Mouse (Mus musculus) limb, embryonic 10.5 days (tissue): ENCODE measurements at regions not wholly inside any gene's neighbourhood (a gene's known extent, or its start where the extent isn't known, plus 50 kb on each side); places are given as distances from the start of the nearest gene placed in this dataset.
A peak's percentile ranks its signal among the peaks of the same experiment; 100 is the strongest.

Experiments
- DNase-seq: peaks from one replicate; pipeline ENCODE4 v3.0.0-alpha.2; 2017; ENCODE audit warnings: low spot score
- H3K27ac ChIP-seq: fragments of 300-500 bp; sonication (generic); 2 replicates; pipeline ENCODE4 v1.5.1; 2016; ENCODE audit warnings: mild to moderate bottlenecking
- H3K27me3 ChIP-seq: fragments of 300-500 bp; sonication (generic); 2 replicates; pipeline ENCODE4 v1.6.1; 2016; ENCODE audit warnings: low read depth, mild to moderate bottlenecking; ENCODE audit not compliant: poor library complexity, severe bottlenecking
- H3K36me3 ChIP-seq: fragments of 300-500 bp; sonication (generic); 2 replicates; pipeline ENCODE4 v1.6.1; 2016; ENCODE audit warnings: mild to moderate bottlenecking, moderate library complexity
- H3K4me1 ChIP-seq: fragments of 300-500 bp; sonication (generic); 2 replicates; pipeline ENCODE4 v1.6.1; 2016
- H3K4me3 ChIP-seq: fragments of 300-500 bp; sonication (generic); 2 replicates; pipeline ENCODE4 v1.5.1; 2016; ENCODE audit warnings: mild to moderate bottlenecking, moderate library complexity
- H3K9me3 ChIP-seq: fragments of 300-500 bp; sonication (generic); replicated peaks from 2 replicates; pipeline ENCODE4 v1.6.1; 2016; ENCODE audit warnings: mild to moderate bottlenecking
- WGBS: fragments of 180-500 bp; shearing (Covaris S2); methylation state at CpG from one replicate; pipeline ENCODE4 v1.1.7; 2016; 5-methylcytosine and 5-hydroxymethylcytosine counted together

DNA sequence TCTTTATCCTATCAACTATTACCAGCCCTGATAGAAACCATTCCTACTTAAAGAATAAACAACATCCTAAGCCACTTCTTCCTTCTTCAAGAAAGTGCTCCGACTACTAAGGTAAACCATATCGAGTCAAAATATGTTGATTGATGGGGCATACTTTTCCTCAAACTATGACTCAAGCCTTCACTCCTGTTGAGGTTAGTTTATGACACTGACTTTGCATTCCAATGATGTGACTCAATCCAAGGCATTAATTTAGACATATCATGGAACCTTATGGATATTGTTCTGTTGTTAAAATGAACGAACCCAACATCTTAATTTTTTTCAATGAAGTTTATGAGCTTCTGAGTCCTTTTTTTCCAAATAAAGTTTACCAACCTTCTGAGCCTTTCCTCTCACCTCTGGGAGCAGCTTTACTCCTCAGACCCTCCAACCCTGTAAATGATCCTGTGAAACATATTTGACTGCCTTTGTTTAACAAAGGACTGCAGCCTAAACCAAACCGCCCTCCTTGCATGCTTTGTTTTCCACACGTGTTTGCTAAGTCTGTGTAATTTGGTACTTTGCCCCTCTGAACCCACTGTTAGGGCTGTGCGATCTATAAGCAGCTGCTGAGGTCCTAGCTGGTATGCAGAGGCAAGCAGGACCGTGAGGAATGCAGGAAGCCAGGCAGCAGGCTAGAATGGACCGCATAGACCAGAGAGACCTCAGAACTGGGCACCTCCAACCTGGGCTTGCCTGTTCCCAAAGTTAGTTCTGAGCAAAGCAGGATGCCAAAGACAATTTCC is 136.1 kb upstream of the Frg1 start:
- Histone ChIP-seq H3K4me3 (no peak overlapping the region), H3K27ac (peak overlapping the region; percentile 77), H3K4me1 (peaks cover 48% of the 10 kb centered on the region), H3K36me3 (no peaks in the 10 kb centered on the region), H3K9me3 (no peaks in the 10 kb centered on the region), H3K27me3 (no peaks in the 10 kb centered on the region)
- peak; percentile 38 for DNase-seq
- WGBS = 78% methylated on average over 8 of the region's 8 CpGs

DNA sequence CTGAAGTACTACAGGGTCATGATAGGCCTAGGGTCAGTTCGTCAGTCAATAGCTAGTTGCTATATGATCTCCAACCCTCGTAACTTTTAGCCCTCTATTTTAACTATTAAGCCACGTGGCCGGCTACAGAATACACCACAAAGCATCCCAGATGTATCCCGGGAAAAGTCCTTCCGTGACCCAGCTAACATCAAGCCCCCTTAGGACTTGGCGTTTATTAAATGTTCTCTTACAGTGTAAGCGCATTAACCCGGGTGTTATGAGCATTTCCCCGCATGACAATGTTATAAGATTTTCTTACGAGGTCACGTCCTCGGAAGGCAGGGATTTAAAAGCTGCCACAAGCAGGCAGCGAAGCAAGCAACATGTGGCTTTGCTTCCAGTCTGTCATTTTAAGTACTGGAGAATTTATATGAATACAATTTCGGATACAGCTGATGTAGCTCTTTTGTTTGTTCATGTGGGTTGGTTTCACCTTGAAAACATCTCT is 135.1 kb upstream of the Frg1 start:
- peak overlapping the region; percentile 77 for H3K27ac ChIP-seq
- DNase-seq = peak; percentile 45
- H3K27me3 ChIP-seq = no peaks in the 10 kb centered on the region
- no peaks in the 10 kb centered on the region for H3K9me3 ChIP-seq
- H3K4me3 ChIP-seq = no peak overlapping the region
- 48% methylated on average over 15 of the region's 15 CpGs for WGBS
- no peaks in the 10 kb centered on the region for H3K36me3 ChIP-seq
- H3K4me1 ChIP-seq = peaks cover 56% of the 10 kb centered on the region

DNA sequence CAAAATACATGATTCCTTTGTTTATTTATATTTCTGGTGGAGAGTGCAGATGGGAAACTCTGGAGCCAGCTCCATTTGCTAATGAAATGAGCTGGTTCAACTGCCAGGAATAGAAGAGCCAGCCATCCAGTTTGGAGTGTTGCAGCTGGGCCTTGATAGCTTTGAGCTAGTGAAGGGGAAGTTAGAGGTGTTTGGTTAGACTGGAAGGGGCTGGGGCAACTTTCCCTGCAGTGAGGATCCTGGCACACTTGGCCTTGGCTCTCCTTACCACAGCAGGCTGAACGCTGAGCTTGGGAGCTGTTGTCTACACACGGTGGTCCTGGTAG is 133.2 kb upstream of the Frg1 start:
- H3K9me3 ChIP-seq = no peaks in the 10 kb centered on the region
- H3K36me3 ChIP-seq = no peaks in the 10 kb centered on the region
- peak overlapping the region; percentile 86 for H3K27ac ChIP-seq
- no peaks in the 10 kb centered on the region for H3K27me3 ChIP-seq
- no peak for DNase-seq
- H3K4me1 ChIP-seq = peaks cover 61% of the 10 kb centered on the region
- no peak overlapping the region for H3K4me3 ChIP-seq
- WGBS = 82% methylated on average over 2 of the region's 2 CpGs

DNA sequence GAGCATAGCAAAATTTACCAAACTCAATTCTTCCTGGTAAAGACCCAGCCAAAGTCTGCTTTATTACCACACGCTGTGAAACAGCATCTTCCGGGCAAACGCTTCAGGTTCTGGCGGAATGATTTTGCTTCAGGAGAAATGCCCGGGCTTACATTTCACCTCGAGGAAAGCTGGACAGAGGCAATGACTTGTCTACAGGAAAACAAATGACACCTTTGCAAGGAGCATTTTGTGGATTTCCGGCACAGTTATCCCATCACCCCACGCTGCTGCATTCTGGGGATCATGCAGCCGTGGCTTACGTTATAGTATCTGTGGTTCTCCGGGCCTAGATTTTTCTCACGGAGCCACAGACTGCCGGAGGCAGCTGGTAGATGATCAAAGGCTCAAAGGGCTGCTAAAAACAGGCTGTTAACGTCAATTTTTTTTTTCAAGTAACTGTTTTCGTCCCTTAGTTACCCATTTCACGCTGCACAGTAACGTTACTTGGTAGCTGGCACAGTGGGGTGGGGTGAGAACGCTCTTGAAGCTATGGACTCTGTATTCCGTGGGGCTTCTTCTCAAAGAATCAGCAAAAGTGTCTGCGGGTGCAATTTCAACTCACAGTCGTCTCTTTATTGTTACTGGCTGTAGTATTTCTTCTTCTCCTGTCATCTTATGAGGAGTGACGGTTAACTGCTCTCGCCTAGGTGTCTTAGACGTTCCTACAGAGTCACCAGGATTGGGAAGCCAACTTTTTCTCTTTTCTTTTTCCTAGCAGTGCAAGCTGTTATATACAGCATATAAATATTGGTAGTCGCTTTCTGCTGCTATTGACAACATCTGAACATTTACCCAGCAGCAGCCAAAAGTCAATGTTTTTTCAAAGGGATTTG is 132.6 kb upstream of the Frg1 start:
- DNase-seq = peak; percentile 51
- no peaks in the 10 kb centered on the region for H3K27me3 ChIP-seq
- no peak overlapping the region for H3K4me3 ChIP-seq
- H3K4me1 ChIP-seq = peaks cover 61% of the 10 kb centered on the region
- H3K27ac ChIP-seq = peak overlapping the region; percentile 86
- H3K36me3 ChIP-seq = no peaks in the 10 kb centered on the region
- WGBS = 51% methylated on average over 25 of the region's 25 CpGs
- H3K9me3 ChIP-seq = no peaks in the 10 kb centered on the region

GRCm38 (mm10) chr8:41547730-41548368 is 131.0 kb upstream of the Frg1 start:
- H3K27ac ChIP-seq = peak overlapping the region; percentile 74
- WGBS = 53% methylated on average over 7 of the region's 7 CpGs
- no peaks in the 10 kb centered on the region for H3K36me3 ChIP-seq
- no peaks in the 10 kb centered on the region for H3K9me3 ChIP-seq
- DNase-seq = no peak
- no peak overlapping the region for H3K4me3 ChIP-seq
- peaks cover 56% of the 10 kb centered on the region for H3K4me1 ChIP-seq
- H3K27me3 ChIP-seq = no peaks in the 10 kb centered on the region

DNA sequence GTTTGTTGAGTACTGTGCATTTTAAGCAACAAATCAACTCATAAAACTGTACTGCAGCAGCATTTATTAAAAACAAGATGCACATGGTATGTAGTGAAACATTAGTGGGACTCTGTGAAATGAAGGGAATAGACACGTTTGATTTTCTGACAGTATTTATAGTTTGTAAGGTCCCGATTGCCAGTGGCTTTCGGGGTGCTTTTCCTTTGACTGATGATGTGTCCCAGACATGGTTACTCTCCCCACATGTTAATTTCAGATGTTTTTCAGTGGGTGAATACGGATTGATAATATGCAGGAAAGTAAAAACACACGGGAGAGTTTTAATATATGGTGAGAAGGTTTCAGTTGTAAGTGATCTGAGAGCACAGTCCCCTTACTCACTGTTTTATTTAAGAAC is 115.3 kb upstream of the Frg1 start:
- peaks cover 21% of the 10 kb centered on the region for H3K4me1 ChIP-seq
- DNase-seq = no peak
- H3K36me3 ChIP-seq = no peaks in the 10 kb centered on the region
- H3K9me3 ChIP-seq = no peaks in the 10 kb centered on the region
- H3K4me3 ChIP-seq = no peak overlapping the region
- WGBS = 62% methylated on average over 5 of the region's 5 CpGs
- no peak overlapping the region for H3K27ac ChIP-seq
- H3K27me3 ChIP-seq = no peaks in the 10 kb centered on the region

- Histone ChIP-seq H3K36me3 (no peaks in the 10 kb centered on the region), H3K9me3 (no peaks in the 10 kb centered on the region), H3K4me1 (peaks cover 32% of the 10 kb centered on the region), H3K4me3 (no peak overlapping the region), H3K27me3 (no peaks in the 10 kb centered on the region), H3K27ac (peak overlapping the region; percentile 70)
- 88% methylated on average over 8 of the region's 8 CpGs for WGBS
- no peak for DNase-seq
Observed at GRCm38 (mm10) chr8:41529581-41529980, 112.7 kb upstream of the Frg1 start.

DNA sequence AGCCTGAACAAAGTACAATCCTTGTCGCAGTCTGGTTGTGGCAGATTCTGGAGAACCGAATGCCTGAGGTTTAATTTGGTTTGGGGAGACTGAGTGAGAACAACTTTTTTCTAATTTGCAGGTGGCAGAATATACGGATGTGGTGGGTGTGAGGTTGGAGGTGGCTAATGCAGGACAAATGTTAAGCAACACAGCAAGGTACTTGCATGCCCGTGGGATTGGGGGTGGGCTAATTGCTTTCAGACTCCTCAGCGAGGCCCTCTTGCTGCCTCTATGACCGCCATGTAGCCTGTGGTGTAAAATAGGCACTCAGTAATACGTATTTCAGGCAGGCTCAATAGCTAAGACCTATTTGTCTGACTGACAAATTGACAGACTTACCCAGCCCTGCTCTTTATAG is 109.4 kb upstream of the Frg1 start:
- Histone ChIP-seq H3K9me3 (no peaks in the 10 kb centered on the region), H3K4me1 (peaks cover 27% of the 10 kb centered on the region), H3K4me3 (no peak overlapping the region), H3K27me3 (no peaks in the 10 kb centered on the region), H3K27ac (peak overlapping the region; percentile 79), H3K36me3 (no peaks in the 10 kb centered on the region)
- DNase-seq = no peak
- WGBS = 40% methylated on average over 7 of the region's 7 CpGs

DNA sequence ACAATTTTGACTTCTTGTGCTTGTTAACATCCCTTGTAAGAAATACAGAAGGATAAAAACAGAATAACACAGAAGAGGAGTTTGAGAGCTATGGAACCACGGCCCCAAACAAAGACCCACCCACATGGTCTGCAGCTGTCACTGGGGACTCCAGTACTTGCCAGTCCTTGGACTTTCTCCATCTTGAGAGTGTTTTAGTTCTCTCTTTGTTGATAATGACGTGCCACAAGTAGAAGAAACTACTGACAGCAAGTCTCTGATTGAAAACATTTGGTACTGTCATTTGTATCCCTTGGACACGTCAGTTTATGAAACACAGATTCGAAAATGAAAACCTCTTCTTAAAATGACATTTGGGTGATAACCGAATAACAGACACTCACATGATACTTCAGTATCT is 68.3 kb upstream of the Frg1 start:
- no peaks in the 10 kb centered on the region for H3K36me3 ChIP-seq
- H3K27ac ChIP-seq = no peak overlapping the region
- no peaks in the 10 kb centered on the region for H3K9me3 ChIP-seq
- H3K27me3 ChIP-seq = no peaks in the 10 kb centered on the region
- no peak for DNase-seq
- 0 out of 2 replicates have a peak, but pooled peaks cover 6% of the 10 kb centered on the region for H3K4me1 ChIP-seq
- 86% methylated on average over 5 of the region's 5 CpGs for WGBS
- H3K4me3 ChIP-seq = no peak overlapping the region

GRCm38 (mm10) chr8:41483297-41483696 is 66.4 kb upstream of the Frg1 start:
- Histone ChIP-seq H3K9me3 (no peaks in the 10 kb centered on the region), H3K4me3 (no peak overlapping the region), H3K27ac (no peak overlapping the region), H3K27me3 (no peaks in the 10 kb centered on the region), H3K36me3 (no peaks in the 10 kb centered on the region), H3K4me1 (0 out of 2 replicates have a peak, but pooled peaks cover 6% of the 10 kb centered on the region)
- DNase-seq = no peak
- 83% methylated on average over 3 of the region's 3 CpGs for WGBS

- no peak for DNase-seq
- no peak overlapping the region for H3K4me3 ChIP-seq
Observed at GRCm38 (mm10) chr8:41472992-41473699, 56.3 kb upstream of the Frg1 start.

GRCm38 (mm10) chr8:41472233-41472632 is 55.4 kb upstream of the Frg1 start:
- no peaks in the 10 kb centered on the region for H3K36me3 ChIP-seq
- WGBS = 97% methylated on average over 3 of the region's 3 CpGs

More at GRCm38 (mm10) chr8:41472992-41473699, 56.3 kb upstream of the Frg1 start:
- H3K4me1 ChIP-seq = no peaks in the 10 kb centered on the region
- H3K9me3 ChIP-seq = no peaks in the 10 kb centered on the region
- WGBS = 85% methylated on average over 8 of the region's 8 CpGs
- no peak overlapping the region for H3K27ac ChIP-seq
- no peaks in the 10 kb centered on the region for H3K27me3 ChIP-seq
- H3K36me3 ChIP-seq = no peaks in the 10 kb centered on the region

More at GRCm38 (mm10) chr8:41472233-41472632, 55.4 kb upstream of the Frg1 start:
- Histone ChIP-seq H3K4me3 (no peak overlapping the region), H3K9me3 (no peaks in the 10 kb centered on the region), H3K4me1 (no peaks in the 10 kb centered on the region), H3K27me3 (no peaks in the 10 kb centered on the region), H3K27ac (no peak overlapping the region)
- DNase-seq = no peak
